Mouse (Mus musculus) mouse trophoblast stem cell (cell line): ENCODE results near the gene Pdf.
"Not testable (repeated sequence)": the region's sequence is repeated elsewhere in the genome, so short reads cannot be mapped to it uniquely, and the experiment has no call there.

Experiments
- in situ Hi-C, 2 experiments: fragments of 300-500 bp; cut with MseI, MboI; formaldehyde crosslinking; loops; 2 replicates in 1 of 2; 3 replicates in 1 of 2; pipeline ENCODE4 v1.15.1; 2025

Gene Pdf

GRCm38 (mm10) chr8:107036626-107037025, 11.8 kb downstream of the Pdf start:
- in situ Hi-C loops = no loop called here

- in situ Hi-C loops = no loop called here
Observed at GRCm38 (mm10) chr8:107035641-107036040, 12.8 kb downstream of the Pdf start.

- in situ Hi-C loops = not testable (repeated sequence)
Observed at GRCm38 (mm10) chr8:107033609-107034008, 14.8 kb downstream of the Pdf start.

- in situ Hi-C loops = no loop called here
Observed at GRCm38 (mm10) chr8:107031577-107032090, 16.8 kb downstream of the Pdf start.

GRCm38 (mm10) chr8:107030650-107031576, 17.5 kb downstream of the Pdf start, which contains the start of gene Vps4a:
Gene Vps4a (plus strand): TSS chr8:107031222.
- in situ Hi-C loops = no loop called here

GRCm38 (mm10) chr8:107030058-107030457, 18.4 kb downstream of the Pdf start:
- in situ Hi-C loops = no loop called here

- in situ Hi-C loops = no loop called here
Observed at GRCm38 (mm10) chr8:107029310-107029709, 19.1 kb downstream of the Pdf start.

GRCm38 (mm10) chr8:107023479-107023878, 24.9 kb downstream of the Pdf start:
- in situ Hi-C loops = no loop called here

GRCm38 (mm10) chr8:107014915-107015314, 33.5 kb downstream of the Pdf start:
- in situ Hi-C loops = no loop called here

GRCm38 (mm10) chr8:107012666-107013065, 35.7 kb downstream of the Pdf start:
- in situ Hi-C loops = no loop called here

GRCm38 (mm10) chr8:107007795-107008194, 40.6 kb downstream of the Pdf start:
- in situ Hi-C loops = no loop called here

- in situ Hi-C loops = no loop called here
Observed at GRCm38 (mm10) chr8:107002532-107002931, 45.9 kb downstream of the Pdf start.

- in situ Hi-C loops = no loop called here
Observed at GRCm38 (mm10) chr8:106999068-106999467, 49.3 kb downstream of the Pdf start.

GRCm38 (mm10) chr8:106997416-106997815, 51.0 kb downstream of the Pdf start:
- in situ Hi-C loops = no loop called here

GRCm38 (mm10) chr8:106996339-106996738, 52.1 kb downstream of the Pdf start:
- in situ Hi-C loops = not testable (repeated sequence)
